26 mouse cellular contexts compared by ENCODE assay signal in the genomic region with DNA sequence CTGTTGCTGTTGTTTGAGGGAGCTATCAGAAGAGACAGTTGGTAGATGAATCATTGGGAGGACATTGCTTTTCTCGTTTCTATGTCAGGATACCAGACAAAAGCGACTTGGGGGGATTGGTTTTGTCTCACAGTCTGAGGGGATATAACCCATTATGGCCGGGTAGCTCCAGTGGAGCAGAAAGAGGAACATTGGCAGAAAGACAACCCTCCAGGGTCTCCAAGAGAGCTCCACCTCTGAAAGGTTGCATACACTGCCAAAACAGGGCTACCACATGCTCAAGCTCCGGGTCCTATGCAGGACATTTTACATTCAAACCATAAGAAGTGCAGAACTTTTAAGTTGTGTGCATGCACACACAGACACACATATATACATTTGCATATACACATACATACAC. TPM values are rescaled to one million over a fixed set of nuclear protein-coding genes. Genes with fewer than 3 reads are reported as not detected.
"Had no signal": no experiment of that assay in that cellular context is flagged by ENCODE, and none has a peak within 500 bp of the region (broad histone marks: within the 10 kb centered on the region; RNA-seq: fewer than 3 reads in every experiment).

No protein-coding gene starts in this region.

- H3K9me3 ChIP-seq: liver, embryonic 13.5 days; midbrain, embryonic 12.5 days; neural tube, embryonic 12.5 days; neural tube, embryonic 15.5 days had no signal

- DNase-seq: kidney, adult 9 months; kidney, postnatal 14 days; kidney, postnatal 4 days; liver, embryonic 13.5 days; lung, adult 2 months; lung, postnatal 14 days; lung, postnatal 4 days; right cerebral cortex, adult 18-20 months; right cerebral cortex, postnatal 14 days; right cerebral cortex, postnatal 4 days; thymus, adult 2 months; thymus, postnatal 14 days; thymus, postnatal 4 days had no signal

- H3K4me2 ChIP-seq: liver, embryonic 13.5 days; midbrain, embryonic 12.5 days; neural tube, embryonic 12.5 days; neural tube, embryonic 15.5 days had no signal

- H3K27ac ChIP-seq: liver, embryonic 13.5 days; midbrain, embryonic 12.5 days; neural tube, embryonic 12.5 days; neural tube, embryonic 15.5 days; stomach, postnatal 0 days had no signal

- H3K9ac ChIP-seq: liver, embryonic 13.5 days; midbrain, embryonic 12.5 days; neural tube, embryonic 12.5 days; neural tube, embryonic 15.5 days had no signal

- H3K4me1 ChIP-seq: liver, embryonic 13.5 days had no signal

- H3K4me3 ChIP-seq: liver, embryonic 13.5 days; midbrain, embryonic 12.5 days; neural tube, embryonic 12.5 days; neural tube, embryonic 15.5 days had no signal

- H3K36me3 ChIP-seq: liver, embryonic 13.5 days; midbrain, embryonic 12.5 days; neural tube, embryonic 12.5 days; neural tube, embryonic 15.5 days had no signal

RNA-seq across cellular contexts. Expression of gene Hmx2, which starts 56.9 kb away (rescaled TPM):
- total RNA-seq: layer of hippocampus, adult 18-20 months; layer of hippocampus, postnatal 14 days; left cerebral cortex, adult 8-10 months; left cerebral cortex, postnatal 25 days; liver, adult 2 months; megakaryocyte-erythroid progenitor cell, adult 5-6 weeks had no signal
- polyA plus RNA-seq: limb, embryonic 11.5 days; liver, adult 2 months; liver, embryonic 13.5 days; liver, embryonic 16.5 days; lung, adult 2 months; lung, embryonic 16.5 days had no signal
